In genomic region chr17:79926486-79926885, GRCm38 (mm10) we compare ENCODE assay signal across 15 mouse cellular contexts. TPM values are rescaled to one million over a fixed set of nuclear protein-coding genes. Genes with fewer than 3 reads are reported as not detected.
A peak's percentile ranks its signal among the peaks of the same experiment; 100 is the strongest.
DNase-seq lines count a peak whose midpoint lies in the region; ATAC-seq and TF ChIP-seq lines count a peak whose summit lies in the region.
"Had no signal": no experiment of that assay in that cellular context is flagged by ENCODE, and none has a peak within 500 bp of the region (broad histone marks: within the 10 kb centered on the region; RNA-seq: fewer than 3 reads in every experiment).

No protein-coding gene starts in this region.

- H3K79me2 ChIP-seq in CH12.LX (replicated peaks; ENCODE audit: control insufficient read depth, extremely low read depth, insufficient read depth, poor library complexity, severe bottlenecking), result no peaks in the 10 kb centered on the region

- in situ Hi-C loops in CH12.LX (cut with MboI; ENCODE audit: low pct_ligation_motif_present, low pct_unique_long_range_greater_than_20kb, low sequenced_read_pairs), result no loop called here

- WGBS in liver, embryonic 11.5 days, result 54% methylated on average over 3 of the region's 3 CpGs

- no peak for TF ChIP-seq EP300 in CH12.LX (IDR thresholded peaks at IDR 0.05; ENCODE audit: low read length)

- H3K4me2 ChIP-seq in CH12.LX (ENCODE audit: insufficient read depth, low read depth, poor library complexity, severe bottlenecking), result peak overlapping the region; percentile 29; the same call in 1 of the 2 replicates
- peak overlapping the region; percentile 53 for H3K4me2 ChIP-seq in liver, embryonic 11.5 days
- H3K4me2 ChIP-seq: limb, embryonic 12.5 days had no signal

- H3K27ac ChIP-seq in CH12.LX (ENCODE audit: insufficient read depth, low read depth), result no peak overlapping the region; the same call in 1 of the 2 replicates
- H3K27ac ChIP-seq in liver, embryonic 11.5 days (ENCODE audit: low read depth, low read length), result peak overlapping the region; percentile 78
- H3K27ac ChIP-seq: forebrain, embryonic 10.5 days; kidney, postnatal 0 days; left cerebral cortex, adult 2 months; limb, embryonic 12.5 days had no signal

- TF ChIP-seq RAD21 in CH12.LX (IDR thresholded peaks at IDR 0.05; ENCODE audit: low read depth, low read length), result no peak; the same call in none of the 2 replicates

- H3K4me1 ChIP-seq in CH12.LX (ENCODE audit: control insufficient read depth in 1 of 2, insufficient read depth in 2 of 2), result peaks cover 16 to 25% of the 10 kb centered on the region in 2 experiments
- peaks cover 11% of the 10 kb centered on the region for H3K4me1 ChIP-seq in liver, embryonic 11.5 days (replicated peaks; ENCODE audit: control insufficient read depth, insufficient read depth, low read length)
- H3K4me1 ChIP-seq: forebrain, embryonic 10.5 days; limb, embryonic 12.5 days had no signal

- no peak overlapping the region for H3K4me3 ChIP-seq in CH12.LX (replicated peaks in 1 of 3; ENCODE audit: low read depth in 2 of 3, low read length in 2 of 3, poor library complexity in 1 of 3)
- H3K4me3 ChIP-seq in liver, embryonic 11.5 days (ENCODE audit: low read depth, low read length), result no peak overlapping the region
- H3K4me3 ChIP-seq: forebrain, embryonic 10.5 days; left cerebral cortex, adult 2 months; limb, embryonic 12.5 days had no signal

- peak; percentile 86 for ATAC-seq in liver, embryonic 11.5 days (replicated peaks; ENCODE audit: low FRiP score)
- ATAC-seq in megakaryocyte-erythroid progenitor cell, adult 5-6 weeks (replicated peaks; ENCODE audit: low FRiP score, low TSS enrichment, poor library complexity, severe bottlenecking), result peak; percentile 60
- ATAC-seq: midbrain, embryonic 16.5 days had no signal

- dilution Hi-C loops in CH12.LX (cut with MboI; ENCODE audit: extremely low pct_ligation_motif_present, extremely low pct_unique_long_range_greater_than_20kb, low sequenced_read_pairs), result no loop called here

- DNase-seq in CH12.LX (ENCODE audit: extremely low read depth) (peak; percentile 35), adipocyte (ENCODE audit: low spot score) (peak; percentile 16)
- DNase-seq in liver, embryonic 11.5 days (ENCODE audit: low spot score), result no peak
- DNase-seq in layer of hippocampus, adult 9-11 months, result no peak
- DNase-seq in cerebellum, adult 8-10 months, result no peak
- no peak for DNase-seq in embryo, embryonic 10.5 days (ENCODE audit: low spot score)
- DNase-seq in adrenal gland, adult 8-10 months, result no peak
- DNase-seq: B cell, adult 2 months; cerebellum, adult 11-12 months had no signal

- peaks cover 9% of the 10 kb centered on the region for H3K9me3 ChIP-seq in CH12.LX (replicated peaks; ENCODE audit: low read length)
- H3K9me3 ChIP-seq in liver, embryonic 11.5 days (ENCODE audit: control insufficient read depth, low read length), result no peaks in the 10 kb centered on the region
- H3K9me3 ChIP-seq: forebrain, embryonic 10.5 days; limb, embryonic 12.5 days had no signal

- no peak overlapping the region for H3K9ac ChIP-seq in CH12.LX (ENCODE audit: insufficient read depth, low read depth)
- no peak overlapping the region for H3K9ac ChIP-seq in liver, embryonic 11.5 days (ENCODE audit: low read depth, low read length)
- H3K9ac ChIP-seq: limb, embryonic 12.5 days had no signal

- TF ChIP-seq CTCF in CH12.LX (conservative IDR thresholded peaks at IDR 0.05 in 1 of 2, IDR thresholded peaks at IDR 0.05 in 1 of 2; ENCODE audit: low read depth in 2 of 2, low read length in 2 of 2), result no peak

- peak; percentile 5; the same call in 1 of the 2 replicates for TF ChIP-seq POLR2A in CH12.LX (IDR thresholded peaks at IDR 0.05; ENCODE audit: low read depth, low read length)

- no peaks in the 10 kb centered on the region for H3K36me3 ChIP-seq in CH12.LX (replicated peaks in 1 of 2; ENCODE audit: control insufficient read depth in 1 of 2, insufficient read depth in 1 of 2, low read length in 1 of 2)
- no peaks in the 10 kb centered on the region for H3K36me3 ChIP-seq in liver, embryonic 11.5 days (ENCODE audit: control insufficient read depth, insufficient read depth, low read length)
- H3K36me3 ChIP-seq: forebrain, embryonic 10.5 days; limb, embryonic 12.5 days had no signal

- no peaks in the 10 kb centered on the region for H3K27me3 ChIP-seq in CH12.LX (replicated peaks)
- no peaks in the 10 kb centered on the region for H3K27me3 ChIP-seq in liver, embryonic 11.5 days (replicated peaks; ENCODE audit: control insufficient read depth, insufficient read depth, low read length)
- H3K27me3 ChIP-seq: limb, embryonic 12.5 days had no signal

TF ChIP-seq in CH12.LX, 34 proteins besides CTCF, POLR2A, EP300 and RAD21:
- TF ChIP-seq POLR2AphosphoS2 (IDR thresholded peaks at IDR 0.05; ENCODE audit: low read depth, low read length) (no peak), ZKSCAN1 (IDR thresholded peaks at IDR 0.05; ENCODE audit: borderline replicate concordance, low read depth, low read length) (no peak; the same call in 1 of the 2 replicates), NELFE (IDR thresholded peaks at IDR 0.05; ENCODE audit: low read depth, low read length) (no peak), USF2 (conservative IDR thresholded peaks at IDR 0.05; ENCODE audit: low read depth, low read length) (no peak), ETS1 (conservative IDR thresholded peaks at IDR 0.05; ENCODE audit: low read depth, low read length) (no peak), ZNF384 (IDR thresholded peaks at IDR 0.05; ENCODE audit: low read depth, low read length) (peak; percentile 98), IRF4 (IDR thresholded peaks at IDR 0.05; ENCODE audit: low read depth, low read length) (no peak), ZMIZ1 (IDR thresholded peaks at IDR 0.05; ENCODE audit: low read depth, low read length) (no peak), CHD1 (IDR thresholded peaks at IDR 0.05; ENCODE audit: low read depth, low read length) (no peak), UBTF (IDR thresholded peaks at IDR 0.05; ENCODE audit: low read depth, low read length) (no peak), TCF12 (IDR thresholded peaks at IDR 0.05; ENCODE audit: low read depth, low read length) (no peak), JUND (conservative IDR thresholded peaks at IDR 0.05; ENCODE audit: low read depth, low read length) (no peak), GABPA (IDR thresholded peaks at IDR 0.05; ENCODE audit: insufficient replicate concordance, low read depth, low read length) (no peak), ELF1 (IDR thresholded peaks at IDR 0.05; ENCODE audit: low read depth, low read length) (peak; percentile 55; the same call in 1 of the 2 replicates), TBP (conservative IDR thresholded peaks at IDR 0.05; ENCODE audit: low read depth, low read length) (0 out of 2 replicates have a peak, but pooled peaks have one; percentile 17), HCFC1 (IDR thresholded peaks at IDR 0.05; ENCODE audit: low read depth, low read length) (peak; percentile 38; the same call in 1 of the 2 replicates), MAX (IDR thresholded peaks at IDR 0.05; ENCODE audit: low read length) (no peak), MYC (IDR thresholded peaks at IDR 0.05; ENCODE audit: low read depth, low read length) (0 out of 2 replicates have a peak, but pooled peaks have one; percentile 53), SMC3 (IDR thresholded peaks at IDR 0.05; ENCODE audit: low read depth, low read length) (no peak), ZC3H11A (IDR thresholded peaks at IDR 0.05; ENCODE audit: low read depth, low read length) (no peak), SIN3A (IDR thresholded peaks at IDR 0.05; ENCODE audit: low read length) (peak; percentile 90), BHLHE40 (IDR thresholded peaks at IDR 0.05; ENCODE audit: low read depth, low read length) (0 out of 2 replicates have a peak, but pooled peaks have one; percentile 22), MEF2A (IDR thresholded peaks at IDR 0.05; ENCODE audit: borderline replicate concordance, low read depth, low read length) (no peak), MXI1 (IDR thresholded peaks at IDR 0.05; ENCODE audit: low read depth, low read length) (no peak), JUN (IDR thresholded peaks at IDR 0.05; ENCODE audit: insufficient read depth, low read depth, low read length) (no peak), MAFK (IDR thresholded peaks at IDR 0.05; ENCODE audit: insufficient replicate concordance, low read length) (no peak), USF1 (IDR thresholded peaks at IDR 0.05; ENCODE audit: low read depth, low read length) (no peak), KAT2A (IDR thresholded peaks at IDR 0.05; ENCODE audit: insufficient replicate concordance, low read length) (no peak), PAX5 (IDR thresholded peaks at IDR 0.05; ENCODE audit: low read length) (no peak), CHD2 (IDR thresholded peaks at IDR 0.05; ENCODE audit: low read length) (no peak), NRF1 (IDR thresholded peaks at IDR 0.05; ENCODE audit: low read depth, low read length) (no peak)

RNA-seq across cellular contexts. Expression of gene Atl2, which starts 30.6 kb away (rescaled TPM):
- total RNA-seq in CH12.LX (2012; rRNA removed), result 18.0 and 19.5 TPM in 2 replicates
- total RNA-seq in CH12.LX (2014; rRNA removed), result 43.3 and 49.2 TPM in 2 replicates
- 32.4 and 37.1 TPM in 2 replicates for polyA plus RNA-seq in CH12.LX (2012; ENCODE audit: insufficient read length, low read depth)
- polyA plus RNA-seq in liver, embryonic 11.5 days (2014; fragmentation: Nextera tagmentation; extraction: Ambion mirVana), result 51.0 and 58.7 TPM in 2 replicates
- total RNA-seq in megakaryocyte-erythroid progenitor cell, adult 5-6 weeks (2014; fragmentation: Nextera tagmentation), result 35.4 and 52.2 TPM in 2 replicates
- total RNA-seq in megakaryocyte-erythroid progenitor cell, adult 5-6 weeks (2017), result 41.9 and 50.5 TPM in 2 replicates
- total RNA-seq in adrenal gland, adult 8-10 months (2022), result 10 to 100 TPM; 44.4 to 79.1 (median 59.9) TPM

Comparison
In these comparisons a context has a peak if more than half of its experiments do, and no peak if none do; other contexts are left out.
1. DNase-seq: peak in CH12.LX (single experiment) and adipocyte (single experiment); none in liver, embryonic 11.5 days (single experiment), layer of hippocampus, adult 9-11 months (single experiment), cerebellum, adult 8-10 months (single experiment), embryo, embryonic 10.5 days (single experiment) and adrenal gland, adult 8-10 months (single experiment).